In the genomic region with DNA sequence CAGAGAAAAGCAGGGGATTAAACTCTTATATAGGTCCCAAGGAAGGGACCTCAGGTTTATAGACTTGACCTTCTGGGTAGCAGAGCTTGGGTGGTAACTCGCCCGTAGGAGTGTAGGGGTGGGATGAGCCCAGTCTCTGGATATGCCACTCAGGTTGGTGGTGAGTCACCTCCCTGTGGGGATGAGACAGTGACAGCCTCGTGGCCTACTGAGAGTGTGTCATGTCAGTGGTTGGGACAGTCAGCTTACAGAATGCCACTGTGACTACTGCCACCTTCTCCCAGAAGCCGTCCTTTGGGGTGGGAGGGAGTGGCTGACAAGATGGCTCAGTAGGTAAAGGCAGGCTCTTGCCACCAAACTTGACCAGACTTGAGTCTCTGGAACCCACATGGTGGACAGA, we compare ENCODE assay signal across 9 mouse cellular contexts. TPM values are rescaled to one million over a fixed set of nuclear protein-coding genes. Genes with fewer than 3 reads are reported as not detected.
DNase-seq lines count a peak whose midpoint lies in the region; ATAC-seq and TF ChIP-seq lines count a peak whose summit lies in the region.
"Had no signal": no experiment of that assay in that cellular context is flagged by ENCODE, and none has a peak within 500 bp of the region (broad histone marks: within the 10 kb centered on the region; RNA-seq: fewer than 3 reads in every experiment).

No protein-coding gene starts in this region.

- H3K4me3 ChIP-seq in heart, embryonic 16.5 days (ENCODE audit: low read length), result no peak overlapping the region
- H3K4me3 ChIP-seq in MEL (ENCODE audit: control insufficient read depth in 1 of 2, insufficient read depth in 1 of 2, low read depth in 2 of 2, low read length in 2 of 2), result no peak overlapping the region
- H3K4me3 ChIP-seq in midbrain, embryonic 11.5 days (ENCODE audit: low read depth, low read length), result no peak overlapping the region

- peak overlapping the region; percentile 98 for H3K27ac ChIP-seq in heart, embryonic 16.5 days (ENCODE audit: low read length)
- H3K27ac ChIP-seq in MEL (ENCODE audit: control insufficient read depth, low read depth, low read length), result no peak overlapping the region
- H3K27ac ChIP-seq in midbrain, embryonic 11.5 days (ENCODE audit: low read depth, low read length), result no peak overlapping the region

- no peaks in the 10 kb centered on the region for H3K79me2 ChIP-seq in MEL (ENCODE audit: control insufficient read depth, insufficient read depth, low read length, poor library complexity)

- H3K9ac ChIP-seq in heart, embryonic 16.5 days (ENCODE audit: low read length), result no peak overlapping the region
- H3K9ac ChIP-seq in MEL (ENCODE audit: control insufficient read depth, low read depth, low read length, poor library complexity, severe bottlenecking), result no peak overlapping the region
- H3K9ac ChIP-seq in midbrain, embryonic 11.5 days (ENCODE audit: low read length), result peak overlapping the region; percentile 41; the same call in 1 of the 2 replicates

- no peak for ATAC-seq in heart, embryonic 16.5 days (replicated peaks; ENCODE audit: extremely low read depth, insufficient read depth, low FRiP score)
- ATAC-seq in midbrain, embryonic 11.5 days (ENCODE audit: low FRiP score), result no peak
- ATAC-seq: Patski had no signal

- no peak for DNase-seq in heart, postnatal 14 days
- peak; percentile 30 for DNase-seq in 416B (ENCODE audit: low read depth)
- DNase-seq in MEL (ENCODE audit: low read depth, low spot score), result no peak
- DNase-seq in midbrain, embryonic 11.5 days (ENCODE audit: low spot score, missing footprints), result no peak
- no peak for DNase-seq in left cerebral cortex, postnatal 14 days (ENCODE audit: low spot score in 2 of 2)
- DNase-seq in kidney, adult 18-20 months, result no peak
- DNase-seq: kidney, adult 9 months had no signal

- H3K9me3 ChIP-seq in heart, embryonic 16.5 days (replicated peaks; ENCODE audit: control insufficient read depth, low read length), result no peaks in the 10 kb centered on the region
- no peaks in the 10 kb centered on the region for H3K9me3 ChIP-seq in MEL (replicated peaks; ENCODE audit: insufficient read depth, low read length)
- H3K9me3 ChIP-seq in midbrain, embryonic 11.5 days (ENCODE audit: control insufficient read depth, low read length), result no peaks in the 10 kb centered on the region

- intact Hi-C loops in heart, postnatal 14 days (cut with DNase I), result no loop called here
- intact Hi-C loops in left cerebral cortex, postnatal 14 days (cut with DNase I), result no loop called here

- no peak for TF ChIP-seq CTCF in MEL (IDR thresholded peaks at IDR 0.05 in 2 of 3, conservative IDR thresholded peaks at IDR 0.05 in 1 of 3; ENCODE audit: control insufficient read depth in 1 of 3, insufficient read depth in 1 of 3, low read depth in 2 of 3, low read length in 3 of 3, poor library complexity in 1 of 3, severe bottlenecking in 1 of 3)

- 78% methylated on average over 4 of the region's 4 CpGs for WGBS in heart, embryonic 16.5 days
- 89% methylated on average over 4 of the region's 4 CpGs for WGBS in midbrain, embryonic 11.5 days

- TF ChIP-seq RAD21 in MEL (IDR thresholded peaks at IDR 0.05; ENCODE audit: low read depth, low read length), result no peak

- no peak for TF ChIP-seq EP300 in MEL (IDR thresholded peaks at IDR 0.05; ENCODE audit: low read depth in 1 of 2, low read length in 2 of 2)

- H3K4me1 ChIP-seq in heart, embryonic 16.5 days (ENCODE audit: control insufficient read depth, insufficient read depth, low read length), result peaks cover 57% of the 10 kb centered on the region
- no peaks in the 10 kb centered on the region for H3K4me1 ChIP-seq in MEL (ENCODE audit: control insufficient read depth in 1 of 2, insufficient read depth in 2 of 2, low read length in 2 of 2)
- peaks cover 36% of the 10 kb centered on the region for H3K4me1 ChIP-seq in midbrain, embryonic 11.5 days (ENCODE audit: control insufficient read depth, insufficient read depth, low read length)

- H3K27me3 ChIP-seq in heart, embryonic 16.5 days (ENCODE audit: control insufficient read depth, insufficient read depth, low read length), result no peaks in the 10 kb centered on the region
- no peaks in the 10 kb centered on the region for H3K27me3 ChIP-seq in MEL (ENCODE audit: control insufficient read depth in 1 of 2, insufficient read depth in 2 of 2, low read length in 2 of 2)
- H3K27me3 ChIP-seq in midbrain, embryonic 11.5 days (ENCODE audit: control insufficient read depth, insufficient read depth, low read length), result no peaks in the 10 kb centered on the region
- H3K27me3 ChIP-seq: Patski had no signal

- no peaks in the 10 kb centered on the region for H3K36me3 ChIP-seq in heart, embryonic 16.5 days (ENCODE audit: control insufficient read depth, insufficient read depth)
- no peaks in the 10 kb centered on the region for H3K36me3 ChIP-seq in MEL (ENCODE audit: control insufficient read depth in 1 of 2, insufficient read depth in 2 of 2, low read length in 2 of 2)
- peaks cover 3% of the 10 kb centered on the region; the same call in 1 of the 2 replicates for H3K36me3 ChIP-seq in midbrain, embryonic 11.5 days (ENCODE audit: control insufficient read depth, insufficient read depth, low read length)

- TF ChIP-seq POLR2A in MEL (IDR thresholded peaks at IDR 0.05; ENCODE audit: control insufficient read depth in 1 of 2, insufficient read depth in 1 of 2, low read depth in 1 of 2, low read length in 2 of 2, poor library complexity in 1 of 2), result no peak; a peak in 2 of 4 replicates

- no peak overlapping the region for H3K4me2 ChIP-seq in heart, embryonic 16.5 days (ENCODE audit: low read depth, low read length)
- H3K4me2 ChIP-seq in midbrain, embryonic 11.5 days, result no peak overlapping the region

TF ChIP-seq in MEL, 35 proteins besides CTCF, POLR2A, EP300 and RAD21:
- TF ChIP-seq MYC (IDR thresholded peaks at IDR 0.05; ENCODE audit: low read depth, low read length) (no peak), POLR2AphosphoS2 (IDR thresholded peaks at IDR 0.05; ENCODE audit: low read length) (0 out of 2 replicates have a peak, but pooled peaks have one; percentile 32)
TF ChIP-seq in MEL: peak in this region for 1.

RNA-seq across cellular contexts. Expression of a gene that starts 8.5 kb away (rescaled TPM):
- polyA plus RNA-seq in heart, embryonic 16.5 days (2015; fragmentation: Nextera tagmentation; extraction: Ambion mirVana), result 7.7 and 8.5 TPM in 2 replicates
- total RNA-seq in heart, postnatal 14 days (2021), result 1 to 10 TPM; 3.3 to 4.7 TPM
- total RNA-seq in MEL (2012; rRNA removed), result 53.9 and 77.5 TPM in 2 replicates
- polyA plus RNA-seq in MEL (2012; ENCODE audit: insufficient read depth in 1 of 2, insufficient read length in 2 of 2, low read depth in 1 of 2, low replicate concordance in 2 of 2, missing spikeins in 1 of 2), result 10 to 100 TPM in 1 of 2 experiments, not detected in 1; 41.4 TPM
- polyA plus RNA-seq in midbrain, embryonic 11.5 days (2014; fragmentation: Nextera tagmentation; extraction: Ambion mirVana), result 5.5 and 6.0 TPM in 2 replicates
- 10 to 100 TPM; 18.9 to 19.7 TPM for total RNA-seq in left cerebral cortex, postnatal 14 days (2021)

RNA-seq across cellular contexts. Expression of a gene that starts 14.3 kb away (rescaled TPM):
- polyA plus RNA-seq in heart, embryonic 16.5 days (2015; fragmentation: Nextera tagmentation; extraction: Ambion mirVana), result 388 and 414 TPM in 2 replicates
- total RNA-seq in heart, postnatal 14 days (2021), result 100 to 1,000 TPM in 1 of 2 experiments, 10 to 100 TPM in 1; 98.4 to 117 TPM
- total RNA-seq in MEL (2012; rRNA removed), result not detected in 2 replicates
- polyA plus RNA-seq in MEL (2012; ENCODE audit: insufficient read depth in 1 of 2, insufficient read length in 2 of 2, low read depth in 1 of 2, low replicate concordance in 2 of 2, missing spikeins in 1 of 2), result under 1 TPM in 1 of 2 experiments, not detected in 1; 0.08 TPM
- polyA plus RNA-seq in midbrain, embryonic 11.5 days (2014; fragmentation: Nextera tagmentation; extraction: Ambion mirVana), result 2,717 and 2,900 TPM in 2 replicates
- total RNA-seq in left cerebral cortex, postnatal 14 days (2021), result 1,000 to 10,000 TPM; 1,395 to 1,474 TPM

RNA-seq across cellular contexts. Expression of a gene that starts 26.7 kb away (rescaled TPM):
- 40.9 and 42.9 TPM in 2 replicates for polyA plus RNA-seq in heart, embryonic 16.5 days (2015; fragmentation: Nextera tagmentation; extraction: Ambion mirVana)
- total RNA-seq in heart, postnatal 14 days (2021), result 10 to 100 TPM; 22.6 to 22.7 TPM
- total RNA-seq in MEL (2012; rRNA removed), result 33.3 and 38.0 TPM in 2 replicates
- polyA plus RNA-seq in MEL (2012; ENCODE audit: insufficient read depth in 1 of 2, insufficient read length in 2 of 2, low read depth in 1 of 2, low replicate concordance in 2 of 2, missing spikeins in 1 of 2), result 10 to 100 TPM in 1 of 2 experiments, not detected in 1; 24.0 TPM
- polyA plus RNA-seq in midbrain, embryonic 11.5 days (2014; fragmentation: Nextera tagmentation; extraction: Ambion mirVana), result 62.2 and 64.1 TPM in 2 replicates
- total RNA-seq in left cerebral cortex, postnatal 14 days (2021), result 10 to 100 TPM; 45.7 to 47.0 TPM

RNA-seq across cellular contexts. Expression of a gene that starts 26.7 kb away (rescaled TPM):
- 40.2 and 43.9 TPM in 2 replicates for polyA plus RNA-seq in heart, embryonic 16.5 days (2015; fragmentation: Nextera tagmentation; extraction: Ambion mirVana)
- 10 to 100 TPM; 36.9 to 37.0 TPM for total RNA-seq in heart, postnatal 14 days (2021)
- 19.3 and 25.7 TPM in 2 replicates for total RNA-seq in MEL (2012; rRNA removed)
- polyA plus RNA-seq in MEL (2012; ENCODE audit: insufficient read depth in 1 of 2, insufficient read length in 2 of 2, low read depth in 1 of 2, low replicate concordance in 2 of 2, missing spikeins in 1 of 2), result 10 to 100 TPM in 1 of 2 experiments, not detected in 1; 46.5 TPM
- polyA plus RNA-seq in midbrain, embryonic 11.5 days (2014; fragmentation: Nextera tagmentation; extraction: Ambion mirVana), result 50.8 and 54.7 TPM in 2 replicates
- 10 to 100 TPM; 39.4 to 44.3 TPM for total RNA-seq in left cerebral cortex, postnatal 14 days (2021)

Comparison
In these comparisons a context has a peak if more than half of its experiments do, and no peak if none do; other contexts are left out.
1. RNA of a gene that starts 14.3 kb away (total RNA-seq): 1,395 to 1,474 TPM in left cerebral cortex, postnatal 14 days and 98.4 to 117 TPM in heart, postnatal 14 days; not detected in MEL; every median in the first group is over 10 times any median in the second.